Mouse (Mus musculus) liver, adult 2 months (tissue): Measurements from ENCODE around the gene Atg16l2. TPM values are rescaled to one million over a fixed set of nuclear protein-coding genes. Genes with fewer than 3 reads are reported as not detected.

Experiments
- DNase-seq: peaks from one replicate; pipeline ENCODE4 v3.0.0-alpha.2; 2011; ENCODE audit warnings: low read depth, low spot score; ENCODE audit errors: extremely low read depth
- H3K27ac ChIP-seq: fragments of 200-500 bp; replicated peaks from 2 replicates; pipeline ENCODE4 v1.5.1; 2012; ENCODE audit warnings: low read depth, mild to moderate bottlenecking, control low read depth, inconsistent platforms, low read length; ENCODE audit not compliant: insufficient read depth
- H3K27me3 ChIP-seq: fragments of 200-500 bp; 2 replicates; pipeline ENCODE4 v1.6.1; 2012; ENCODE audit warnings: mild to moderate bottlenecking, moderate library complexity, low read length, inconsistent platforms; ENCODE audit not compliant: control insufficient read depth, insufficient read depth
- H3K36me3 ChIP-seq: fragments of 200-500 bp; 2 replicates; pipeline ENCODE4 v1.6.1; 2012; ENCODE audit warnings: low read length, inconsistent platforms; ENCODE audit not compliant: control insufficient read depth, insufficient read depth
- H3K4me1 ChIP-seq: fragments of 200-500 bp; 2 replicates; pipeline ENCODE4 v1.6.1; 2011; ENCODE audit warnings: low read length; ENCODE audit not compliant: control insufficient read depth, insufficient read depth
- H3K4me3 ChIP-seq: fragments of 200-500 bp; 2 replicates; pipeline ENCODE4 v1.5.1; 2011; ENCODE audit warnings: low read depth, mild to moderate bottlenecking, control low read depth, low read length, moderate library complexity; ENCODE audit not compliant: insufficient read depth
- H3K79me2 ChIP-seq: fragments of 200-500 bp; 2 replicates; pipeline ENCODE4 v1.6.1; 2012; ENCODE audit warnings: inconsistent platforms, mild to moderate bottlenecking, low read length, moderate library complexity; ENCODE audit not compliant: control insufficient read depth, insufficient read depth
- H3K9ac ChIP-seq: fragments of 200-500 bp; 2 replicates; pipeline ENCODE4 v1.6.1; 2012; ENCODE audit warnings: low read depth, mild to moderate bottlenecking, control low read depth, inconsistent platforms, low read length
- CTCF ChIP-seq: fragments of 200-500 bp; IDR thresholded peaks from 2 replicates; pipeline ENCODE4 v1.5.1; 2011; ENCODE audit warnings: low read depth, low read length, control low read depth
- POLR2A ChIP-seq: fragments of 200-500 bp; IDR thresholded peaks from 2 replicates; pipeline ENCODE4 v1.6.1; 2011; ENCODE audit warnings: low read length, control low read depth; ENCODE audit not compliant: insufficient read depth; ENCODE audit errors: extremely low read depth
- WGBS: fragments of 180-500 bp; shearing (Covaris S2); methylation state at CpG from one replicate; pipeline ENCODE4 v1.1.7; 2018; 5-methylcytosine and 5-hydroxymethylcytosine counted together
- polyA plus RNA-seq: library from polyadenylated mRNA; depleted of rRNA; stranded (reverse); fragments of >200 nt; gene quantifications from 2 replicates; pipeline ENCODE4 v1.2.3, GENCODE M21; 2012
- total RNA-seq: library from RNA; depleted of rRNA; stranded (reverse); fragments of >200 nt; gene quantifications from 2 replicates; pipeline ENCODE4 v1.2.3, GENCODE M21; 2014

The Atg16l2 gene
- total and polyA plus RNA-seq, 2 experiments, result 9.1 to 13.8 TPM

- H3K27ac ChIP-seq, result no peak overlapping the region
- no peaks in the 10 kb centered on the region for H3K27me3 ChIP-seq
- WGBS, result 78% methylated on average over 35 of the region's 35 CpGs
- TF ChIP-seq POLR2A (no peak), CTCF (0 out of 2 replicates have a peak, but pooled peaks have one; percentile 9)
- peaks cover 19% of the 10 kb centered on the region; the same call in 1 of the 2 replicates for H3K36me3 ChIP-seq
- DNase-seq, result no peak
- H3K4me1 ChIP-seq, result peaks cover 23% of the 10 kb centered on the region
- H3K79me2 ChIP-seq, result no peaks in the 10 kb centered on the region
- H3K9ac ChIP-seq, result no peak overlapping the region
- no peak overlapping the region for H3K4me3 ChIP-seq
Measured at GRCm38 (mm10) chr7:101296252-101297022, 5.6 kb downstream of the Atg16l2 start.

- peaks cover 20% of the 10 kb centered on the region; the same call in 1 of the 2 replicates for H3K36me3 ChIP-seq
- H3K79me2 ChIP-seq, result no peaks in the 10 kb centered on the region
- DNase-seq, result no peak
- H3K27ac ChIP-seq, result no peak overlapping the region
- H3K27me3 ChIP-seq, result no peaks in the 10 kb centered on the region
- H3K4me1 ChIP-seq, result peaks cover 20% of the 10 kb centered on the region
- no peak overlapping the region for H3K4me3 ChIP-seq
- H3K9ac ChIP-seq, result no peak overlapping the region
- WGBS, result 60% methylated on average over 1 of the region's 1 CpGs
- TF ChIP-seq CTCF (no peak), POLR2A (no peak)
Measured at GRCm38 (mm10) chr7:101295438-101295837, 6.6 kb downstream of the Atg16l2 start.

- H3K4me1 ChIP-seq, result peaks cover 7% of the 10 kb centered on the region
- no peaks in the 10 kb centered on the region for H3K27me3 ChIP-seq
- no peak overlapping the region for H3K9ac ChIP-seq
- TF ChIP-seq POLR2A, result no peak
- no peak for TF ChIP-seq CTCF
- H3K36me3 ChIP-seq, result peaks cover 26% of the 10 kb centered on the region; the same call in 1 of the 2 replicates
- DNase-seq, result no peak
- H3K27ac ChIP-seq, result no peak overlapping the region
- 84% methylated on average over 4 of the region's 4 CpGs for WGBS
- H3K79me2 ChIP-seq, result no peaks in the 10 kb centered on the region
- H3K4me3 ChIP-seq, result no peak overlapping the region
Measured at GRCm38 (mm10) chr7:101293611-101294010, 8.4 kb downstream of the Atg16l2 start.

GRCm38 (mm10) chr7:101293138-101293537 lies 8.9 kb downstream of the Atg16l2 start:
- Histone ChIP-seq H3K27ac (no peak overlapping the region), H3K4me3 (no peak overlapping the region), H3K27me3 (no peaks in the 10 kb centered on the region), H3K36me3 (peaks cover 29% of the 10 kb centered on the region; the same call in 1 of the 2 replicates), H3K79me2 (no peaks in the 10 kb centered on the region), H3K4me1 (peaks cover 5% of the 10 kb centered on the region; the same call in 1 of the 2 replicates), H3K9ac (no peak overlapping the region)
- no peak for DNase-seq
- no peak for TF ChIP-seq CTCF
- TF ChIP-seq POLR2A, result no peak
- 57% methylated on average over 4 of the region's 4 CpGs for WGBS

GRCm38 (mm10) chr7:101292696-101293095 lies 9.4 kb downstream of the Atg16l2 start:
- H3K4me3 ChIP-seq, result no peak overlapping the region
- peaks cover under 1% of the 10 kb centered on the region; the same call in 1 of the 2 replicates for H3K4me1 ChIP-seq
- no peaks in the 10 kb centered on the region for H3K79me2 ChIP-seq
- H3K36me3 ChIP-seq, result peaks cover 31% of the 10 kb centered on the region; the same call in 1 of the 2 replicates
- H3K9ac ChIP-seq, result no peak overlapping the region
- H3K27ac ChIP-seq, result no peak overlapping the region
- TF ChIP-seq POLR2A, result no peak
- TF ChIP-seq CTCF, result no peak
- no peak for DNase-seq
- 40% methylated on average over 1 of the region's 1 CpGs for WGBS
- H3K27me3 ChIP-seq, result no peaks in the 10 kb centered on the region

- TF ChIP-seq CTCF (no peak), POLR2A (no peak)
- no peaks in the 10 kb centered on the region for H3K79me2 ChIP-seq
- H3K4me1 ChIP-seq, result no peaks in the 10 kb centered on the region; the same call in 1 of the 2 replicates
- H3K27ac ChIP-seq, result no peak overlapping the region
- H3K27me3 ChIP-seq, result no peaks in the 10 kb centered on the region
- no peak for DNase-seq
- no peak overlapping the region for H3K4me3 ChIP-seq
- peaks cover 33% of the 10 kb centered on the region; the same call in 1 of the 2 replicates for H3K36me3 ChIP-seq
- 95% methylated on average over 4 of the region's 4 CpGs for WGBS
- H3K9ac ChIP-seq, result no peak overlapping the region
Measured at GRCm38 (mm10) chr7:101292086-101292485, 10.0 kb downstream of the Atg16l2 start.
